Mouse (Mus musculus): ENCODE measurements around the gene Gcnt2. TPM values are rescaled to one million over a fixed set of nuclear protein-coding genes. Genes with fewer than 3 reads are reported as not detected.
A peak's percentile ranks its signal among the peaks of the same experiment; 100 is the strongest.

Gcnt2 gene
- polyA plus RNA-seq (2016; fragmentation: Nextera tagmentation; extraction: Ambion mirVana), result 3.7 and 3.9 TPM in 2 replicates

- 41% methylated on average over 22 of the region's 22 CpGs for WGBS
- H3K27ac ChIP-seq (ENCODE audit: poor library complexity, severe bottlenecking), result no peak within 1 kb of the TSS
These were observed at the start of gene Gcnt2 for GRCm38 (mm10) chr13:40859652-40860399. Gene Gcnt2 (plus strand): TSS chr13:40859754.

GRCm38 (mm10) chr13:40820617-40821016 is 38.9 kb upstream of the Gcnt2 start:
- 43% methylated on average over 1 of the region's 1 CpGs for WGBS
- Histone ChIP-seq H3K4me3 (no peak overlapping the region), H3K4me1 (replicated peaks) (no peaks in the 10 kb centered on the region), H3K9me3 (replicated peaks) (no peaks in the 10 kb centered on the region), H3K4me2 (no peak overlapping the region), H3K9ac (no peak overlapping the region), H3K36me3 (no peaks in the 10 kb centered on the region), H3K27me3 (replicated peaks) (no peaks in the 10 kb centered on the region), H3K27ac (ENCODE audit: poor library complexity, severe bottlenecking) (no peak overlapping the region)
- no peak for ATAC-seq (ENCODE audit: insufficient number of reproducible peaks, low FRiP score)

More at GRCm38 (mm10) chr13:40859652-40860399, at the start of gene Gcnt2:
- Histone ChIP-seq H3K4me3 (peak within 1 kb of the TSS; percentile 29), H3K4me2 (peak within 1 kb of the TSS; percentile 56), H3K27me3 (replicated peaks) (no peaks in the 10 kb centered on the region), H3K36me3 (no peaks in the 10 kb centered on the region), H3K4me1 (replicated peaks) (peaks cover 17% of the 10 kb centered on the region; the same call in 1 of the 2 replicates), H3K9me3 (replicated peaks) (no peaks in the 10 kb centered on the region), H3K9ac (no peak within 1 kb of the TSS)
- peak; percentile 9; the same call in 1 of the 2 replicates for ATAC-seq (ENCODE audit: insufficient number of reproducible peaks, low FRiP score)

- Histone ChIP-seq H3K36me3 (no peaks in the 10 kb centered on the region), H3K4me1 (replicated peaks) (no peaks in the 10 kb centered on the region), H3K9ac (no peak overlapping the region), H3K9me3 (replicated peaks) (no peaks in the 10 kb centered on the region), H3K27ac (ENCODE audit: poor library complexity, severe bottlenecking) (no peak overlapping the region), H3K4me2 (no peak overlapping the region), H3K4me3 (no peak overlapping the region), H3K27me3 (replicated peaks) (no peaks in the 10 kb centered on the region)
- WGBS, result 54% methylated on average over 2 of the region's 2 CpGs
- ATAC-seq (ENCODE audit: insufficient number of reproducible peaks, low FRiP score), result no peak
These were observed 37.6 kb upstream of the Gcnt2 start for GRCm38 (mm10) chr13:40821911-40822310.

- Histone ChIP-seq H3K9me3 (replicated peaks) (no peaks in the 10 kb centered on the region), H3K27me3 (replicated peaks) (no peaks in the 10 kb centered on the region), H3K4me3 (no peak overlapping the region), H3K27ac (ENCODE audit: poor library complexity, severe bottlenecking) (no peak overlapping the region), H3K36me3 (no peaks in the 10 kb centered on the region), H3K4me2 (no peak overlapping the region), H3K4me1 (replicated peaks) (no peaks in the 10 kb centered on the region), H3K9ac (no peak overlapping the region)
- 49% methylated on average over 10 of the region's 10 CpGs for whole genome bisulfite sequencing
- no peak for ATAC-seq (ENCODE audit: insufficient number of reproducible peaks, low FRiP score)
These were observed 18.3 kb upstream of the Gcnt2 start for GRCm38 (mm10) chr13:40841146-40841787.

GRCm38 (mm10) chr13:40842141-40842540 is 17.4 kb upstream of the Gcnt2 start:
- Histone ChIP-seq H3K9me3 (replicated peaks) (no peaks in the 10 kb centered on the region), H3K4me2 (no peak overlapping the region), H3K27ac (ENCODE audit: poor library complexity, severe bottlenecking) (no peak overlapping the region), H3K4me1 (replicated peaks) (no peaks in the 10 kb centered on the region), H3K36me3 (no peaks in the 10 kb centered on the region), H3K9ac (no peak overlapping the region), H3K4me3 (no peak overlapping the region), H3K27me3 (replicated peaks) (no peaks in the 10 kb centered on the region)
- ATAC-seq (ENCODE audit: insufficient number of reproducible peaks, low FRiP score), result no peak
- 9% methylated on average over 1 of the region's 1 CpGs for WGBS

GRCm38 (mm10) chr13:40843418-40844067 is 16.0 kb upstream of the Gcnt2 start:
- WGBS, result 28% methylated on average over 5 of the region's 5 CpGs
- Histone ChIP-seq H3K4me2 (peak overlapping the region; percentile 13; the same call in 1 of the 2 replicates), H3K36me3 (no peaks in the 10 kb centered on the region), H3K4me3 (no peak overlapping the region), H3K9ac (no peak overlapping the region), H3K27ac (ENCODE audit: poor library complexity, severe bottlenecking) (no peak overlapping the region), H3K9me3 (replicated peaks) (no peaks in the 10 kb centered on the region), H3K27me3 (replicated peaks) (no peaks in the 10 kb centered on the region), H3K4me1 (replicated peaks) (no peaks in the 10 kb centered on the region)
- no peak for ATAC-seq (ENCODE audit: insufficient number of reproducible peaks, low FRiP score)

- no peak for ATAC-seq (ENCODE audit: insufficient number of reproducible peaks, low FRiP score)
- H3K36me3 ChIP-seq, result no peaks in the 10 kb centered on the region
- H3K4me2 ChIP-seq, result no peak overlapping the region
- H3K9me3 ChIP-seq (replicated peaks), result no peaks in the 10 kb centered on the region
- no peak overlapping the region for H3K9ac ChIP-seq
- WGBS, result 88% methylated on average over 5 of the region's 5 CpGs
- H3K4me3 ChIP-seq, result no peak overlapping the region
- H3K27me3 ChIP-seq (replicated peaks), result no peaks in the 10 kb centered on the region
- no peaks in the 10 kb centered on the region for H3K4me1 ChIP-seq (replicated peaks)
- no peak overlapping the region for H3K27ac ChIP-seq (ENCODE audit: poor library complexity, severe bottlenecking)
These were observed 15.4 kb upstream of the Gcnt2 start for GRCm38 (mm10) chr13:40844144-40844543.

GRCm38 (mm10) chr13:40845951-40846350 is 13.6 kb upstream of the Gcnt2 start:
- no peaks in the 10 kb centered on the region for H3K36me3 ChIP-seq
- no peak overlapping the region for H3K27ac ChIP-seq (ENCODE audit: poor library complexity, severe bottlenecking)
- no peaks in the 10 kb centered on the region for H3K9me3 ChIP-seq (replicated peaks)
- H3K4me2 ChIP-seq, result no peak overlapping the region
- H3K27me3 ChIP-seq (replicated peaks), result no peaks in the 10 kb centered on the region
- 25% methylated on average over 6 of the region's 6 CpGs for WGBS
- no peaks in the 10 kb centered on the region for H3K4me1 ChIP-seq (replicated peaks)
- no peak overlapping the region for H3K9ac ChIP-seq
- no peak for ATAC-seq (ENCODE audit: insufficient number of reproducible peaks, low FRiP score)
- H3K4me3 ChIP-seq, result no peak overlapping the region

- no peak overlapping the region for H3K27ac ChIP-seq (ENCODE audit: poor library complexity, severe bottlenecking)
- 61% methylated on average over 9 of the region's 9 CpGs for WGBS
- no peak overlapping the region for H3K4me3 ChIP-seq
- no peak overlapping the region for H3K9ac ChIP-seq
- H3K36me3 ChIP-seq, result no peaks in the 10 kb centered on the region
- H3K27me3 ChIP-seq (replicated peaks), result no peaks in the 10 kb centered on the region
- no peaks in the 10 kb centered on the region for H3K4me1 ChIP-seq (replicated peaks)
- ATAC-seq (ENCODE audit: insufficient number of reproducible peaks, low FRiP score), result no peak
- H3K4me2 ChIP-seq, result no peak overlapping the region
- H3K9me3 ChIP-seq (replicated peaks), result no peaks in the 10 kb centered on the region
These were observed 13.2 kb upstream of the Gcnt2 start for GRCm38 (mm10) chr13:40846375-40846774.

GRCm38 (mm10) chr13:40847898-40848297 is 11.7 kb upstream of the Gcnt2 start:
- H3K36me3 ChIP-seq, result no peaks in the 10 kb centered on the region
- no peak for ATAC-seq (ENCODE audit: insufficient number of reproducible peaks, low FRiP score)
- H3K4me3 ChIP-seq, result no peak overlapping the region
- H3K4me1 ChIP-seq (replicated peaks), result no peaks in the 10 kb centered on the region
- WGBS, result 53% methylated on average over 4 of the region's 4 CpGs
- no peak overlapping the region for H3K9ac ChIP-seq
- H3K9me3 ChIP-seq (replicated peaks), result no peaks in the 10 kb centered on the region
- H3K4me2 ChIP-seq, result no peak overlapping the region
- no peak overlapping the region for H3K27ac ChIP-seq (ENCODE audit: poor library complexity, severe bottlenecking)
- H3K27me3 ChIP-seq (replicated peaks), result no peaks in the 10 kb centered on the region

- Histone ChIP-seq H3K9ac (no peak overlapping the region), H3K36me3 (no peaks in the 10 kb centered on the region), H3K27me3 (replicated peaks) (no peaks in the 10 kb centered on the region), H3K4me2 (no peak overlapping the region), H3K4me3 (no peak overlapping the region), H3K27ac (ENCODE audit: poor library complexity, severe bottlenecking) (no peak overlapping the region), H3K9me3 (replicated peaks) (no peaks in the 10 kb centered on the region), H3K4me1 (replicated peaks) (peaks cover 11% of the 10 kb centered on the region)
- WGBS, result 79% methylated on average over 6 of the region's 6 CpGs
- ATAC-seq (ENCODE audit: insufficient number of reproducible peaks, low FRiP score), result no peak
These were observed 8.9 kb upstream of the Gcnt2 start for GRCm38 (mm10) chr13:40850686-40851085.

Measured in heart, embryonic 12.5 days (tissue).